Mouse (Mus musculus): Measurements from ENCODE around the gene Zfp185. TPM values are rescaled to one million over a fixed set of nuclear protein-coding genes. Genes with fewer than 3 reads are reported as not detected.

Zfp185 gene
- polyA plus RNA-seq, 1 experiment, result 0.94 TPM

- H3K4me1 ChIP-seq (ENCODE audit: control insufficient read depth, insufficient read depth, low read length), result no peaks in the 10 kb centered on the region
- no peak for TF ChIP-seq CTCF (IDR thresholded peaks at IDR 0.05; ENCODE audit: extremely low read depth, insufficient read depth, low read length)
- no peak overlapping the region for H3K27ac ChIP-seq (ENCODE audit: insufficient read depth, low read length)
- H3K4me3 ChIP-seq (ENCODE audit: insufficient read depth, low read length), result no peak overlapping the region
These were observed 3.4 kb downstream of the Zfp185 start for GRCm38 (mm10) chrX:72990581-72990980.

GRCm38 (mm10) chrX:72992291-72992919, 5.3 kb downstream of the Zfp185 start:
- Histone ChIP-seq H3K4me3 (ENCODE audit: insufficient read depth, low read length) (no peak overlapping the region), H3K27ac (ENCODE audit: insufficient read depth, low read length) (no peak overlapping the region), H3K4me1 (ENCODE audit: control insufficient read depth, insufficient read depth, low read length) (no peaks in the 10 kb centered on the region)
- TF ChIP-seq CTCF (IDR thresholded peaks at IDR 0.05; ENCODE audit: extremely low read depth, insufficient read depth, low read length) (0 out of 2 replicates have a peak, but pooled peaks have one; percentile 27), POLR2A (IDR thresholded peaks at IDR 0.05; ENCODE audit: extremely low read depth, insufficient read depth, low read length) (no peak)

GRCm38 (mm10) chrX:72995542-72995941, 8.4 kb downstream of the Zfp185 start:
- Histone ChIP-seq H3K4me1 (ENCODE audit: control insufficient read depth, insufficient read depth, low read length) (no peaks in the 10 kb centered on the region), H3K4me3 (ENCODE audit: insufficient read depth, low read length) (no peak overlapping the region), H3K27ac (ENCODE audit: insufficient read depth, low read length) (no peak overlapping the region)
- TF ChIP-seq CTCF (IDR thresholded peaks at IDR 0.05; ENCODE audit: extremely low read depth, insufficient read depth, low read length), result no peak
- no peak for TF ChIP-seq POLR2A (IDR thresholded peaks at IDR 0.05; ENCODE audit: extremely low read depth, insufficient read depth, low read length)

- H3K27ac ChIP-seq (ENCODE audit: insufficient read depth, low read length), result no peak overlapping the region
- no peaks in the 10 kb centered on the region for H3K4me1 ChIP-seq (ENCODE audit: control insufficient read depth, insufficient read depth, low read length)
- H3K4me3 ChIP-seq (ENCODE audit: insufficient read depth, low read length), result no peak overlapping the region
- TF ChIP-seq POLR2A (IDR thresholded peaks at IDR 0.05; ENCODE audit: extremely low read depth, insufficient read depth, low read length) (no peak), CTCF (IDR thresholded peaks at IDR 0.05; ENCODE audit: extremely low read depth, insufficient read depth, low read length) (no peak)
These were observed 16.0 kb downstream of the Zfp185 start for GRCm38 (mm10) chrX:73003110-73003509.

DNA sequence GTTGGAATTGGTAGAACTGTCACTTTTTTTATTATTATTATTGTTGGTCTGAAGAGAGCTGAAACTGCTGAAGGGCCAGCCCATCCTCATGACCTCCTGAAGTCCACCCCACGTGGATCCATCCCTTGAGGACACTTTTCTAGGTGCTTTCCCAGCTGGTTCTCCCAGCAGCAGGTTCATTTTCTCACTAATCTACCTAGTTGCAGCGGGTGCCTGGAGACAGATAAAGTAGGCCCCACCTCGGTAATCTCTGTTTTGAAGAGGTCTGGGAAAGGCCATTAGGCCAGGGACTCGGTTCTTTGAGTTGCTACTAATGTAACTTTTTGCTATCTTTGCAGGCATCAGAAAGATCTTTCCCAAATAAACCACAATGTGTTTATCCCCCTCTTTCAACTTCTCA, 18.5 kb downstream of the Zfp185 start:
- TF ChIP-seq CTCF (IDR thresholded peaks at IDR 0.05; ENCODE audit: extremely low read depth, insufficient read depth, low read length) (no peak), POLR2A (IDR thresholded peaks at IDR 0.05; ENCODE audit: extremely low read depth, insufficient read depth, low read length) (no peak)
- Histone ChIP-seq H3K4me3 (ENCODE audit: insufficient read depth, low read length) (no peak overlapping the region), H3K4me1 (ENCODE audit: control insufficient read depth, insufficient read depth, low read length) (no peaks in the 10 kb centered on the region), H3K27ac (ENCODE audit: insufficient read depth, low read length) (no peak overlapping the region)

GRCm38 (mm10) chrX:73007597-73008479, 20.7 kb downstream of the Zfp185 start:
- no peaks in the 10 kb centered on the region for H3K4me1 ChIP-seq (ENCODE audit: control insufficient read depth, insufficient read depth, low read length)
- peak overlapping the region; percentile 76 for H3K27ac ChIP-seq (ENCODE audit: insufficient read depth, low read length)
- peak overlapping the region; percentile 32 for H3K4me3 ChIP-seq (ENCODE audit: insufficient read depth, low read length)
- peak; percentile 80 for TF ChIP-seq CTCF (IDR thresholded peaks at IDR 0.05; ENCODE audit: extremely low read depth, insufficient read depth, low read length)
- TF ChIP-seq POLR2A (IDR thresholded peaks at IDR 0.05; ENCODE audit: extremely low read depth, insufficient read depth, low read length), result peak; percentile 86; the same call in 1 of the 2 replicates

DNA sequence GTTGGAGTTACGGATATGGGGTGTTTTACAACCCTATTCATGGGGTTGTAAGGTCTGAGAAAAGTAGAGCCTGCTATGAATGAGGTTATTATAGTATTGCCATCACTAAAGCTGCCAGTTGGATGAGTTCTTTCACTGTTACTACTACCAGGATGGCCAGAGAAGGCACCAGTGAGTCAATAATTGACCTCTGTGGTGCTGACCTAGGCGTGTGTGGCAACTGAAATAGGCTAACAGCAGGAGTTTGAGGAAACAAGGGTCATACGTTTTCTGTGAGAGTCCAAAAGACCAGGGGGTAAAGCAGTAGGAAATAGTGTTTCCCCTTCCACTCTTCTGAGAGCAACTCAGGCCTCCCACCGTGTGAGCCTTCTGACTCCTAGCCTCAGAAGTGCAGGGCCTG, 25.7 kb downstream of the Zfp185 start:
- Histone ChIP-seq H3K4me3 (ENCODE audit: insufficient read depth, low read length) (no peak overlapping the region), H3K27ac (ENCODE audit: insufficient read depth, low read length) (no peak overlapping the region), H3K4me1 (ENCODE audit: control insufficient read depth, insufficient read depth, low read length) (no peaks in the 10 kb centered on the region)
- TF ChIP-seq POLR2A (IDR thresholded peaks at IDR 0.05; ENCODE audit: extremely low read depth, insufficient read depth, low read length) (no peak), CTCF (IDR thresholded peaks at IDR 0.05; ENCODE audit: extremely low read depth, insufficient read depth, low read length) (no peak)

- no peaks in the 10 kb centered on the region for H3K4me1 ChIP-seq (ENCODE audit: control insufficient read depth, insufficient read depth, low read length)
- H3K27ac ChIP-seq (ENCODE audit: insufficient read depth, low read length), result no peak within 1 kb of the TSS
- no peak within 1 kb of the TSS for H3K4me3 ChIP-seq (ENCODE audit: insufficient read depth, low read length)
- no peak for TF ChIP-seq POLR2A (IDR thresholded peaks at IDR 0.05; ENCODE audit: extremely low read depth, insufficient read depth, low read length)
- TF ChIP-seq CTCF (IDR thresholded peaks at IDR 0.05; ENCODE audit: extremely low read depth, insufficient read depth, low read length), result no peak
These were observed 49.9 kb downstream of the Zfp185 start, which contains the start of gene Pnma5 for GRCm38 (mm10) chrX:73037003-73037402. Gene Pnma5 (minus strand): TSS chrX:73037103.

- no peak overlapping the region for H3K27ac ChIP-seq (ENCODE audit: insufficient read depth, low read length)
- no peak for TF ChIP-seq CTCF (IDR thresholded peaks at IDR 0.05; ENCODE audit: extremely low read depth, insufficient read depth, low read length)
- no peak for TF ChIP-seq POLR2A (IDR thresholded peaks at IDR 0.05; ENCODE audit: extremely low read depth, insufficient read depth, low read length)
- H3K4me1 ChIP-seq (ENCODE audit: control insufficient read depth, insufficient read depth, low read length), result no peaks in the 10 kb centered on the region
- H3K4me3 ChIP-seq (ENCODE audit: insufficient read depth, low read length), result no peak overlapping the region
These were observed 51.7 kb downstream of the Zfp185 start for GRCm38 (mm10) chrX:73038831-73039230.

- no peak for TF ChIP-seq CTCF (IDR thresholded peaks at IDR 0.05; ENCODE audit: extremely low read depth, insufficient read depth, low read length)
- no peak for TF ChIP-seq POLR2A (IDR thresholded peaks at IDR 0.05; ENCODE audit: extremely low read depth, insufficient read depth, low read length)
- no peak overlapping the region for H3K4me3 ChIP-seq (ENCODE audit: insufficient read depth, low read length)
- no peak overlapping the region for H3K27ac ChIP-seq (ENCODE audit: insufficient read depth, low read length)
- no peaks in the 10 kb centered on the region for H3K4me1 ChIP-seq (ENCODE audit: control insufficient read depth, insufficient read depth, low read length)
These were observed 52.5 kb downstream of the Zfp185 start for GRCm38 (mm10) chrX:73039666-73040065.

All from cortical plate, adult 2 months (tissue).